Mouse (Mus musculus) neural tube, embryonic 11.5 days (tissue): ENCODE results near the gene Fam216a. TPM values are rescaled to one million over a fixed set of nuclear protein-coding genes. Genes with fewer than 3 reads are reported as not detected.
"Not testable (repeated sequence)": the region's sequence is repeated elsewhere in the genome, so short reads cannot be mapped to it uniquely, and the experiment has no call there.

ENCODE experiments used
- ATAC-seq: fragments of 200-750 bp; cut with Nextera tagmentation; 2 replicates; pipeline ENCODE4 v1.8.0; 2017; ENCODE audit warnings: moderate number of reproducible peaks, mild to moderate bottlenecking, moderate TSS enrichment, moderate library complexity; ENCODE audit not compliant: insufficient read depth, low FRiP score, low TSS enrichment
- DNase-seq: peaks from one replicate; pipeline ENCODE4 v3.0.0-alpha.2; 2015; ENCODE audit warnings: low spot score
- H3K27ac ChIP-seq: fragments of 300-500 bp; sonication (generic); 2 replicates; pipeline ENCODE4 v1.5.1; 2014; ENCODE audit warnings: low read depth, mild to moderate bottlenecking, low read length
- H3K27me3 ChIP-seq: fragments of 300-500 bp; sonication (generic); 2 replicates; pipeline ENCODE4 v1.6.1; 2014; ENCODE audit warnings: mild to moderate bottlenecking, low read length, mixed read lengths; ENCODE audit not compliant: control insufficient read depth, insufficient read depth
- H3K36me3 ChIP-seq: fragments of 300-500 bp; sonication (generic); 2 replicates; pipeline ENCODE4 v1.6.1; 2014; ENCODE audit warnings: mild to moderate bottlenecking, low read length, moderate library complexity, mixed read lengths; ENCODE audit not compliant: control insufficient read depth, insufficient read depth
- H3K4me1 ChIP-seq: fragments of 300-500 bp; sonication (generic); 2 replicates; pipeline ENCODE4 v1.6.1; 2014; ENCODE audit warnings: low read length, mixed read lengths; ENCODE audit not compliant: control insufficient read depth, insufficient read depth
- H3K4me2 ChIP-seq: fragments of 300-500 bp; sonication (generic); 2 replicates; pipeline ENCODE4 v1.6.1; 2014; ENCODE audit warnings: low read depth, mild to moderate bottlenecking, moderate library complexity
- H3K4me3 ChIP-seq: fragments of 300-500 bp; sonication (generic); 2 replicates; pipeline ENCODE4 v1.5.1; 2014; ENCODE audit warnings: low read depth, low read length
- H3K9ac ChIP-seq: fragments of 300-500 bp; sonication (generic); 2 replicates; pipeline ENCODE4 v1.6.1; 2014; ENCODE audit warnings: mild to moderate bottlenecking, low read length
- H3K9me3 ChIP-seq: fragments of 300-500 bp; sonication (generic); 2 replicates; pipeline ENCODE4 v1.6.1; 2016; ENCODE audit warnings: low read length; ENCODE audit not compliant: control insufficient read depth
- WGBS: fragments of 180-500 bp; shearing (Covaris S2); extraction: QIAGEN DNeasy Blood & Tissue Kit; methylation state at CpG from one replicate; pipeline ENCODE4 v1.1.7; 2014; 5-methylcytosine and 5-hydroxymethylcytosine counted together
- polyA plus RNA-seq: library from polyadenylated mRNA; unstranded; fragments of >200 nt; fragmentation: Nextera tagmentation; extraction: Ambion mirVana; gene quantifications from 2 replicates; pipeline ENCODE4 v1.2.1, GENCODE M21; 2014

Gene Fam216a
- polyA plus RNA-seq, 1 experiment from 2014 or later, result 116 TPM

- no peaks in the 10 kb centered on the region; the same call in 1 of the 2 replicates for H3K36me3 ChIP-seq
- 78% methylated on average over 12 of the region's 12 CpGs for WGBS
- ATAC-seq (no peak), DNase-seq (no peak)
- H3K4me1 ChIP-seq, result no peaks in the 10 kb centered on the region
- H3K9me3 ChIP-seq, result no peaks in the 10 kb centered on the region
- H3K27ac ChIP-seq, result no peak overlapping the region
- H3K4me2 ChIP-seq, result no peak overlapping the region
- no peak overlapping the region for H3K4me3 ChIP-seq
- no peaks in the 10 kb centered on the region for H3K27me3 ChIP-seq
- no peak overlapping the region for H3K9ac ChIP-seq
Observed at GRCm38 (mm10) chr5:122320205-122320781, 51.9 kb downstream of the Fam216a start.

- Histone ChIP-seq H3K4me2 (no peak overlapping the region), H3K9me3 (no peaks in the 10 kb centered on the region), H3K4me3 (no peak overlapping the region), H3K4me1 (no peaks in the 10 kb centered on the region), H3K36me3 (no peaks in the 10 kb centered on the region; the same call in 1 of the 2 replicates), H3K27me3 (no peaks in the 10 kb centered on the region), H3K27ac (no peak overlapping the region), H3K9ac (no peak overlapping the region)
- no peak for ATAC-seq
- WGBS, result 80% methylated on average over 14 of the region's 14 CpGs
- no peak for DNase-seq
Observed at GRCm38 (mm10) chr5:122319474-122320204, 52.5 kb downstream of the Fam216a start.

- H3K27me3 ChIP-seq, H3K36me3 ChIP-seq, H3K9me3 ChIP-seq, H3K9ac ChIP-seq, ATAC-seq, H3K4me1 ChIP-seq, H3K27ac ChIP-seq, H3K4me2 ChIP-seq, H3K4me3 ChIP-seq, DNase-seq: not testable (repeated sequence)
- WGBS, result 88% methylated on average over 3 of the region's 3 CpGs
Observed at GRCm38 (mm10) chr5:122318976-122319375, 53.2 kb downstream of the Fam216a start.

GRCm38 (mm10) chr5:122318100-122318499 lies 54.1 kb downstream of the Fam216a start:
- Histone ChIP-seq H3K4me3 (no peak overlapping the region), H3K4me2 (no peak overlapping the region), H3K27ac (no peak overlapping the region), H3K9ac (no peak overlapping the region), H3K9me3 (no peaks in the 10 kb centered on the region), H3K4me1 (no peaks in the 10 kb centered on the region), H3K36me3 (no peaks in the 10 kb centered on the region; the same call in 1 of the 2 replicates), H3K27me3 (no peaks in the 10 kb centered on the region)
- ATAC-seq, result no peak
- DNase-seq, result no peak
- WGBS, result 70% methylated on average over 3 of the region's 3 CpGs

GRCm38 (mm10) chr5:122317329-122318045 lies 54.7 kb downstream of the Fam216a start:
- ATAC-seq (no peak), DNase-seq (no peak)
- H3K4me3 ChIP-seq, result no peak overlapping the region
- no peaks in the 10 kb centered on the region for H3K27me3 ChIP-seq
- WGBS, result 78% methylated on average over 11 of the region's 11 CpGs
- H3K9me3 ChIP-seq, result no peaks in the 10 kb centered on the region
- no peak overlapping the region for H3K9ac ChIP-seq
- H3K4me1 ChIP-seq, result no peaks in the 10 kb centered on the region
- H3K4me2 ChIP-seq, result no peak overlapping the region
- no peak overlapping the region for H3K27ac ChIP-seq
- no peaks in the 10 kb centered on the region; the same call in 1 of the 2 replicates for H3K36me3 ChIP-seq

GRCm38 (mm10) chr5:122314966-122315667 lies 57.0 kb downstream of the Fam216a start:
- 79% methylated on average over 20 of the region's 20 CpGs for WGBS
- H3K4me1 ChIP-seq, result no peaks in the 10 kb centered on the region
- no peak overlapping the region for H3K27ac ChIP-seq
- H3K36me3 ChIP-seq, result no peaks in the 10 kb centered on the region; the same call in 1 of the 2 replicates
- no peak overlapping the region for H3K4me3 ChIP-seq
- H3K9ac ChIP-seq, result no peak overlapping the region
- H3K4me2 ChIP-seq, result no peak overlapping the region
- DNase-seq, result no peak
- ATAC-seq, result no peak
- no peaks in the 10 kb centered on the region for H3K27me3 ChIP-seq
- no peaks in the 10 kb centered on the region for H3K9me3 ChIP-seq

Other genes with a start within 250 kb of the Fam216a start
- not detected in 2 replicates for gene Ccdc63, start 231.5 kb downstream of the Fam216a start, polyA plus RNA-seq
- 325 and 339 TPM in 2 replicates for gene Ppp1cc, start 214.1 kb downstream of the Fam216a start, polyA plus RNA-seq
- gene Hvcn1, start 165.6 kb downstream of the Fam216a start, polyA plus RNA-seq, result 5.6 and 6.0 TPM in 2 replicates
- gene Tctn1, start 107.9 kb downstream of the Fam216a start, polyA plus RNA-seq, result 3.9 and 4.5 TPM in 2 replicates
- 8.5 and 9.2 TPM in 2 replicates for gene Pptc7, start 88.0 kb downstream of the Fam216a start, polyA plus RNA-seq
- 6.9 and 9.3 TPM in 2 replicates for gene Rad9b, start 18.1 kb downstream of the Fam216a start, polyA plus RNA-seq
- 219 and 236 TPM in 2 replicates for gene Vps29, start 18.0 kb downstream of the Fam216a start, polyA plus RNA-seq
- gene Gpn3, start 488 bp downstream of the Fam216a start, polyA plus RNA-seq, result 68.4 and 71.2 TPM in 2 replicates
- gene Arpc3, start 19.5 kb upstream of the Fam216a start, polyA plus RNA-seq, result 65.8 and 67.4 TPM in 2 replicates
- 33.4 and 34.7 TPM in 2 replicates for gene Anapc7, start 49.3 kb upstream of the Fam216a start, polyA plus RNA-seq
- gene Atp2a2, start 129.9 kb upstream of the Fam216a start, polyA plus RNA-seq, result 52.0 and 55.4 TPM in 2 replicates
- gene Ift81, start 242.2 kb upstream of the Fam216a start, polyA plus RNA-seq, result 41.2 and 44.7 TPM in 2 replicates